Mouse (Mus musculus) thymus, adult 2 months (tissue): ENCODE measurements around the gene Ssb.

Experiments used
- CTCF ChIP-seq: fragments of 200-500 bp; IDR thresholded peaks from 2 replicates; pipeline ENCODE4 v1.5.1; 2012; ENCODE audit warnings: mild to moderate bottlenecking, control low read depth, low read length, moderate library complexity, borderline replicate concordance; ENCODE audit not compliant: control insufficient read depth, poor library complexity, insufficient read depth; ENCODE audit errors: extremely low read depth
- POLR2A ChIP-seq: fragments of 200-500 bp; IDR thresholded peaks from 2 replicates; pipeline ENCODE4 v1.6.1; 2012; ENCODE audit warnings: mild to moderate bottlenecking, low read length, control low read depth, moderate library complexity; ENCODE audit not compliant: control insufficient read depth, poor library complexity, insufficient read depth; ENCODE audit errors: extremely low read depth

- TF ChIP-seq CTCF (no peak), POLR2A (no peak)
Observed at GRCm38 (mm10) chr2:69825898-69826297, 35.5 kb upstream of the Ssb start.
